Mouse (Mus musculus) megakaryocyte, embryonic 14.5 days (primary cell): ENCODE data around the gene Pigu.

Source experiments
- FLI1 ChIP-seq: IDR thresholded peaks from 2 replicates; pipeline ENCODE4 v1.6.1; 2012; ENCODE audit warnings: low read length, inconsistent platforms, mixed read lengths
- GATA1 ChIP-seq: IDR thresholded peaks from 3 replicates; pipeline ENCODE4 v1.6.1; 2012; ENCODE audit warnings: mixed read lengths, low read length, inconsistent platforms, borderline replicate concordance

DNA sequence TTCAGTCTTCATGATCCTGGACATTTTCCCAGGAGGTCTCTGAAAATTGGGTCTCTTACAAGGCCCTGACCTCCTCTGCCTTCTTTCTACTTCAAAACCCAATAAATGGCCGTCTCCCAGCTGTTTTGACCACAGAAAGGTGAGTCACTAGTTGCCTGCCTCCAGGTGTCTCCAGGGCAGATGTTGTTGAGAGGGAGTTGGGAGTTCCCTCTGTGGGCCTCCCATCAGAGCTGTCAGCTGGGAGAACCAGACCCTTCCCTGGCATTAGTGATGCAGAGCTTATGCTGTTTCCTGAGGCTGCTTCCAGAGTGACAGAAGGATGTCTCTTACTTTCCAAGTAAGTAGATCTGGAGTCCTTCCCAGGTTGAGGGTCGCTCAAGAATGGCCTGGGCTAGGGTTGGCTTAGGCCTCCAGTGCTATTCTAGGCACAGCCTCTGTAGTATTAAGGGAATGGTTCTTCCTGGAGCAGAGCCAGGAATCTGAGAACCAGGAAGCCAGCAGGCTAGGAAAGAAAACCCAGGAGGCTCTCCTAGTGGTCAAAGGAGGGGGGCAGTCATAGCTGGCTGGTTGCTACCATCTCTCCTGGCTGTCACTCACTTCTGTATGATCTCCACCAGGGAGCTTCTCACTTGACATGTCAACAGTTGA lies 25.7 kb upstream of the Pigu start:
- TF ChIP-seq GATA1 (no peak), FLI1 (no peak)
